Mouse (Mus musculus) right cerebral cortex, adult 18-20 months (tissue): ENCODE data around the gene Rom1.
A peak's percentile ranks its signal among the peaks of the same experiment; 100 is the strongest.
"Not testable (repeated sequence)": the region's sequence is repeated elsewhere in the genome, so short reads cannot be mapped to it uniquely, and the experiment has no call there.

Source experiments
- DNase-seq: peaks from one replicate; pipeline ENCODE4 v3.0.0; 2022; ENCODE audit warnings: mixed read lengths

The Rom1 gene

GRCm38 (mm10) chr19:8929224-8930088 is at the start of gene Rom1, which contains the start of gene Eml3:
Gene Rom1, minus strand, starts transcription at chr19:8929356.
Gene Eml3, plus strand, starts transcription at chr19:8929552.
- no peak for DNase-seq

- DNase-seq = no peak
Measured at GRCm38 (mm10) chr19:8976535-8976934, 47.4 kb upstream of the Rom1 start.

GRCm38 (mm10) chr19:8975491-8975890 is 46.3 kb upstream of the Rom1 start:
- DNase-seq = no peak

GRCm38 (mm10) chr19:8974638-8975037 is 45.5 kb upstream of the Rom1 start:
- no peak for DNase-seq

GRCm38 (mm10) chr19:8972491-8972890 is 43.3 kb upstream of the Rom1 start:
- DNase-seq = not testable (repeated sequence)

- DNase-seq = no peak
Measured at GRCm38 (mm10) chr19:8967893-8968292, 38.7 kb upstream of the Rom1 start.

GRCm38 (mm10) chr19:8967373-8967743 is 38.2 kb upstream of the Rom1 start:
- no peak for DNase-seq

GRCm38 (mm10) chr19:8966590-8967372 is 37.6 kb upstream of the Rom1 start, which contains the start of gene Eef1g:
Gene Eef1g, plus strand, starts transcription at chr19:8967041.
- DNase-seq = peak; percentile 100

- DNase-seq = no peak
Measured at GRCm38 (mm10) chr19:8966198-8966589, 37.0 kb upstream of the Rom1 start.

- DNase-seq = no peak
Measured at GRCm38 (mm10) chr19:8965771-8966170, 36.6 kb upstream of the Rom1 start.

- DNase-seq = no peak
Measured at GRCm38 (mm10) chr19:8965075-8965474, 35.9 kb upstream of the Rom1 start.

GRCm38 (mm10) chr19:8962256-8962655 is 33.1 kb upstream of the Rom1 start:
- no peak for DNase-seq

GRCm38 (mm10) chr19:8954171-8954570 is 25.0 kb upstream of the Rom1 start:
- DNase-seq = no peak

- DNase-seq = peak; percentile 95
Measured at GRCm38 (mm10) chr19:8953135-8954039, 24.2 kb upstream of the Rom1 start, which contains the start of gene Tut1. Gene Tut1, plus strand, starts transcription at chr19:8953847.

GRCm38 (mm10) chr19:8952241-8952640 is 23.1 kb upstream of the Rom1 start:
- DNase-seq = no peak

- DNase-seq = no peak
Measured at GRCm38 (mm10) chr19:8950190-8950589, 21.0 kb upstream of the Rom1 start.

- DNase-seq = no peak
Measured at GRCm38 (mm10) chr19:8946929-8947328, 17.8 kb upstream of the Rom1 start.

- DNase-seq = no peak
Measured at GRCm38 (mm10) chr19:8945251-8945650, 16.1 kb upstream of the Rom1 start.

GRCm38 (mm10) chr19:8944750-8945149 is 15.6 kb upstream of the Rom1 start:
- DNase-seq = no peak

GRCm38 (mm10) chr19:8944062-8944461 is 14.9 kb upstream of the Rom1 start:
- DNase-seq = no peak

GRCm38 (mm10) chr19:8943047-8943446 is 13.9 kb upstream of the Rom1 start:
- no peak for DNase-seq

GRCm38 (mm10) chr19:8942276-8942964 is 13.3 kb upstream of the Rom1 start:
- peak; percentile 51 for DNase-seq
